Mouse (Mus musculus) hindbrain, embryonic 14.5 days (tissue): ENCODE results near the gene Cpsf2. TPM values are rescaled to one million over a fixed set of nuclear protein-coding genes. Genes with fewer than 3 reads are reported as not detected.
A peak's percentile ranks its signal among the peaks of the same experiment; 100 is the strongest.

ENCODE experiments used
- ATAC-seq: fragments of 200-750 bp; cut with Nextera tagmentation; 2 replicates; pipeline ENCODE4 v1.8.0; 2017; ENCODE audit warnings: moderate number of reproducible peaks, mild to moderate bottlenecking, moderate TSS enrichment, moderate library complexity; ENCODE audit not compliant: low FRiP score
- DNase-seq: peaks from one replicate; pipeline ENCODE4 v3.0.0-alpha.2; 2015; ENCODE audit warnings: low spot score
- H3K27ac ChIP-seq: fragments of 300-500 bp; sonication (generic); 2 replicates; pipeline ENCODE4 v1.5.1; 2014; ENCODE audit warnings: mild to moderate bottlenecking, moderate library complexity
- H3K27me3 ChIP-seq: fragments of 300-500 bp; sonication (generic); 2 replicates; pipeline ENCODE4 v1.6.1; 2014; ENCODE audit warnings: mild to moderate bottlenecking, low read length, mixed read lengths; ENCODE audit not compliant: control insufficient read depth, insufficient read depth
- H3K36me3 ChIP-seq: fragments of 300-500 bp; sonication (generic); replicated peaks from 2 replicates; pipeline ENCODE4 v1.6.1; 2014; ENCODE audit not compliant: control insufficient read depth, insufficient read depth
- H3K4me1 ChIP-seq: fragments of 300-500 bp; sonication (generic); replicated peaks from 2 replicates; pipeline ENCODE4 v1.6.1; 2014; ENCODE audit warnings: antibody characterized with exemption, low read length, mixed read lengths; ENCODE audit not compliant: control insufficient read depth, insufficient read depth
- H3K4me2 ChIP-seq: fragments of 300-500 bp; sonication (generic); replicated peaks from 2 replicates; pipeline ENCODE4 v1.6.1; 2014; ENCODE audit warnings: mild to moderate bottlenecking, moderate library complexity
- H3K4me3 ChIP-seq: fragments of 300-500 bp; sonication (generic); replicated peaks from 2 replicates; pipeline ENCODE4 v1.5.1; 2014; ENCODE audit warnings: mild to moderate bottlenecking, low read length
- H3K9ac ChIP-seq: fragments of 300-500 bp; sonication (generic); 2 replicates; pipeline ENCODE4 v1.6.1; 2014
- H3K9me3 ChIP-seq: fragments of 300-500 bp; sonication (generic); 2 replicates; pipeline ENCODE4 v1.6.1; 2016; ENCODE audit warnings: low read length; ENCODE audit not compliant: control insufficient read depth
- WGBS: fragments of 180-500 bp; shearing (Covaris S2); extraction: QIAGEN DNeasy Blood & Tissue Kit; methylation state at CpG from one replicate; pipeline ENCODE4 v1.1.7; 2014; 5-methylcytosine and 5-hydroxymethylcytosine counted together
- polyA plus RNA-seq: library from polyadenylated mRNA; unstranded; fragments of >200 nt; fragmentation: Nextera tagmentation; extraction: Ambion mirVana; gene quantifications from 2 replicates; pipeline ENCODE4 v1.2.1, GENCODE M21; 2014

Cpsf2 gene
- polyA plus RNA-seq, 1 experiment from 2014 or later: 32.6 TPM

GRCm38 (mm10) chr12:102029892-102030446 lies 54.2 kb downstream of the Cpsf2 start:
- ATAC-seq: peak; percentile 60; the same call in 1 of the 2 replicates
- DNase-seq: no peak

GRCm38 (mm10) chr12:102034934-102035333 lies 59.1 kb downstream of the Cpsf2 start:
- no peak overlapping the region for H3K9ac ChIP-seq
- WGBS: 95% methylated on average over 4 of the region's 4 CpGs

More at GRCm38 (mm10) chr12:102029892-102030446, 54.2 kb downstream of the Cpsf2 start:
- H3K4me1 ChIP-seq: no peaks in the 10 kb centered on the region
- no peaks in the 10 kb centered on the region for H3K27me3 ChIP-seq
- 0 out of 2 replicates have a peak, but pooled peaks cover under 1% of the 10 kb centered on the region for H3K9me3 ChIP-seq
- H3K9ac ChIP-seq: no peak overlapping the region
- no peaks in the 10 kb centered on the region for H3K36me3 ChIP-seq
- no peak overlapping the region for H3K27ac ChIP-seq
- no peak overlapping the region for H3K4me3 ChIP-seq
- H3K4me2 ChIP-seq: no peak overlapping the region
- 42% methylated on average over 4 of the region's 4 CpGs for WGBS

GRCm38 (mm10) chr12:102039861-102040260 lies 64.1 kb downstream of the Cpsf2 start:
- no peak overlapping the region for H3K4me3 ChIP-seq
- no peak for ATAC-seq

More at GRCm38 (mm10) chr12:102034934-102035333, 59.1 kb downstream of the Cpsf2 start:
- peaks cover 7% of the 10 kb centered on the region; the same call in 1 of the 2 replicates for H3K9me3 ChIP-seq
- DNase-seq: no peak
- no peak for ATAC-seq
- H3K4me1 ChIP-seq: no peaks in the 10 kb centered on the region
- H3K27ac ChIP-seq: no peak overlapping the region
- H3K4me2 ChIP-seq: no peak overlapping the region
- H3K36me3 ChIP-seq: no peaks in the 10 kb centered on the region
- no peak overlapping the region for H3K4me3 ChIP-seq
- no peaks in the 10 kb centered on the region for H3K27me3 ChIP-seq

GRCm38 (mm10) chr12:102041699-102042098 lies 65.9 kb downstream of the Cpsf2 start:
- Histone ChIP-seq H3K27ac (peak overlapping the region; percentile 70), H3K9me3 (no peaks in the 10 kb centered on the region), H3K27me3 (no peaks in the 10 kb centered on the region), H3K9ac (no peak overlapping the region), H3K4me3 (no peak overlapping the region), H3K4me2 (no peak overlapping the region), H3K4me1 (peaks cover 5% of the 10 kb centered on the region; the same call in 1 of the 2 replicates), H3K36me3 (no peaks in the 10 kb centered on the region)
- no peak for DNase-seq
- ATAC-seq: 0 out of 2 replicates have a peak, but pooled peaks have one; percentile 11
- 17% methylated on average over 2 of the region's 2 CpGs for WGBS

More at GRCm38 (mm10) chr12:102039861-102040260, 64.1 kb downstream of the Cpsf2 start:
- H3K9me3 ChIP-seq: peaks cover 7% of the 10 kb centered on the region; the same call in 1 of the 2 replicates
- H3K36me3 ChIP-seq: no peaks in the 10 kb centered on the region
- H3K27ac ChIP-seq: no peak overlapping the region
- H3K4me1 ChIP-seq: peaks cover 5% of the 10 kb centered on the region; the same call in 1 of the 2 replicates
- H3K4me2 ChIP-seq: no peak overlapping the region
- WGBS: 95% methylated on average over 2 of the region's 2 CpGs
- no peak for DNase-seq
- H3K9ac ChIP-seq: no peak overlapping the region
- no peaks in the 10 kb centered on the region for H3K27me3 ChIP-seq

GRCm38 (mm10) chr12:102042247-102042646 lies 66.5 kb downstream of the Cpsf2 start:
- ATAC-seq (peak; percentile 59), DNase-seq (no peak)
- no peak overlapping the region for H3K4me3 ChIP-seq
- WGBS: 54% methylated on average over 7 of the region's 7 CpGs
- no peak overlapping the region for H3K9ac ChIP-seq
- peaks cover 5% of the 10 kb centered on the region; the same call in 1 of the 2 replicates for H3K4me1 ChIP-seq
- H3K27me3 ChIP-seq: no peaks in the 10 kb centered on the region
- peak overlapping the region; percentile 50 for H3K27ac ChIP-seq
- H3K36me3 ChIP-seq: no peaks in the 10 kb centered on the region
- H3K4me2 ChIP-seq: no peak overlapping the region
- H3K9me3 ChIP-seq: no peaks in the 10 kb centered on the region

- Histone ChIP-seq H3K4me1 (peaks cover 5% of the 10 kb centered on the region; the same call in 1 of the 2 replicates), H3K9me3 (no peaks in the 10 kb centered on the region), H3K27me3 (no peaks in the 10 kb centered on the region), H3K27ac (no peak overlapping the region), H3K4me3 (no peak overlapping the region), H3K4me2 (no peak overlapping the region), H3K9ac (no peak overlapping the region), H3K36me3 (no peaks in the 10 kb centered on the region)
- ATAC-seq (no peak), DNase-seq (no peak)
- WGBS: 87% methylated on average over 5 of the region's 5 CpGs
Observed at GRCm38 (mm10) chr12:102043840-102044239, 68.1 kb downstream of the Cpsf2 start.

GRCm38 (mm10) chr12:102054155-102054554 lies 78.4 kb downstream of the Cpsf2 start:
- Histone ChIP-seq H3K27ac (no peak overlapping the region), H3K36me3 (no peaks in the 10 kb centered on the region), H3K27me3 (no peaks in the 10 kb centered on the region), H3K9me3 (no peaks in the 10 kb centered on the region), H3K9ac (no peak overlapping the region), H3K4me3 (no peak overlapping the region), H3K4me2 (no peak overlapping the region), H3K4me1 (peaks cover 12% of the 10 kb centered on the region)
- ATAC-seq: no peak
- DNase-seq: no peak
- 90% methylated on average over 4 of the region's 4 CpGs for WGBS

- Histone ChIP-seq H3K4me3 (no peak overlapping the region), H3K36me3 (no peaks in the 10 kb centered on the region), H3K9me3 (no peaks in the 10 kb centered on the region), H3K27ac (no peak overlapping the region), H3K4me1 (peaks cover 12% of the 10 kb centered on the region), H3K4me2 (no peak overlapping the region), H3K27me3 (no peaks in the 10 kb centered on the region), H3K9ac (no peak overlapping the region)
- DNase-seq: no peak
- ATAC-seq: no peak
- WGBS: 96% methylated on average over 10 of the region's 10 CpGs
Observed at GRCm38 (mm10) chr12:102055758-102056157, 80.0 kb downstream of the Cpsf2 start.
